Mouse (Mus musculus): ENCODE data around the gene Hbs1l. TPM values are rescaled to one million over a fixed set of nuclear protein-coding genes. Genes with fewer than 3 reads are reported as not detected.

The Hbs1l gene
- total and polyA plus RNA-seq, 3 experiments, result 103 to 115 TPM; not detected in 1

DNA sequence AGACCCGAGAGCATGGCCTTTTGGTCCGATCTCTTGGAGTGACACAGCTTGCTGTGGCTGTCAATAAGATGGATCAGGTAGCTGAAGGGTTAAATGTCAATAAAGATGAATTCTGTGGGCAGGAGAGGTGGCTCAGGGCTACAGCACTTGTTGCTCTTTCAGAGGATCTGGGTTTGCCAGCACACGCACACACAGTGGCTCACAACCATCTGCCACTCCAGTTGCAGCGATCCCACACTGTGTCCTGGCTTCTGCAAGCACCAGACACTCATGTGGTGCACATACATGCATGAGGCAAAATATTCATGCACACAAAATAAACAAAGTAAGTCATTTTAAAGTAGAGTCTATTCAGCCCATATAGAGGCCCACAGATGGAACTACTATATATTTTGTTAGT lies 51.6 kb downstream of the Hbs1l start:
- Histone ChIP-seq H3K4me1 (ENCODE audit: control insufficient read depth in 1 of 2, insufficient read depth in 2 of 2, low read length in 2 of 2) (peaks cover 0 to 2% of the 10 kb centered on the region in 2 experiments; a peak in 1 of 4 replicates), H3K9ac (ENCODE audit: control insufficient read depth, low read depth, low read length, poor library complexity, severe bottlenecking) (no peak overlapping the region), H3K79me2 (ENCODE audit: control insufficient read depth, insufficient read depth, low read length, poor library complexity) (no peaks in the 10 kb centered on the region), H3K36me3 (ENCODE audit: control insufficient read depth in 1 of 2, insufficient read depth in 2 of 2, low read length in 2 of 2) (peaks cover 0 to 25% of the 10 kb centered on the region in 2 experiments; a peak in 2 of 4 replicates), H3K9me3 (replicated peaks; ENCODE audit: insufficient read depth, low read length) (no peaks in the 10 kb centered on the region), H3K27me3 (ENCODE audit: control insufficient read depth in 1 of 2, insufficient read depth in 2 of 2, low read length in 2 of 2) (no peaks in the 10 kb centered on the region), H3K27ac (ENCODE audit: control insufficient read depth, low read depth, low read length) (no peak overlapping the region), H3K4me3 (ENCODE audit: control insufficient read depth in 1 of 2, insufficient read depth in 1 of 2, low read depth in 2 of 2, low read length in 2 of 2) (no peak overlapping the region)
- DNase-seq (ENCODE audit: low read depth, low spot score), result no peak
- TF ChIP-seq UBTF (IDR thresholded peaks at IDR 0.05; ENCODE audit: borderline replicate concordance, insufficient read depth, low read depth, low read length) (no peak), MYB (IDR thresholded peaks at IDR 0.05; ENCODE audit: low read depth, low read length) (no peak), USF1 (IDR thresholded peaks at IDR 0.05; ENCODE audit: low read depth, low read length) (no peak), POLR2AphosphoS2 (IDR thresholded peaks at IDR 0.05; ENCODE audit: low read length) (no peak), MXI1 (IDR thresholded peaks at IDR 0.05; ENCODE audit: low read depth, low read length) (no peak)

DNA sequence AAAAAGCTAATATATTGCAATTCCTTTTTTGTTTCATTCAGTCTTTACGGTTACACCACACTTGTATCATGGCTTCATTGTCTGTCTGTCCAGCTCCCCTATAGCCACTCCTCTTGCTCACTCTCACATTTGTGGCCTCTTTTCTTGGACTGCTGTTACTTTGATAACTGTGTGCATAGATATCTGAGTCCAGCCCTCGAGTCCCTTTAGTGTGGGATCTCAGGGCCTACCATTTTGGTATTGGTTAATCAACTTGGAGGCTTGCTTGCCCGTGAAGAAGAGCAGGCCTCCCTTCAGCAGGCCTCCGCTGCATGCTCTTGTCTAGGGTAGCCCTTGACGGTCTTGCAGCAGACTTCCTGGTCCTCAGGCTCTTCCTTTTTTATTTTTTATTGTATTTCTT lies 53.7 kb downstream of the Hbs1l start:
- no peak for DNase-seq (ENCODE audit: low read depth, low spot score)
- Histone ChIP-seq H3K4me1 (ENCODE audit: control insufficient read depth in 1 of 2, insufficient read depth in 2 of 2, low read length in 2 of 2) (peaks cover 0 to 2% of the 10 kb centered on the region in 2 experiments; a peak in 1 of 4 replicates), H3K79me2 (ENCODE audit: control insufficient read depth, insufficient read depth, low read length, poor library complexity) (no peaks in the 10 kb centered on the region), H3K9ac (ENCODE audit: control insufficient read depth, low read depth, low read length, poor library complexity, severe bottlenecking) (no peak overlapping the region), H3K36me3 (ENCODE audit: control insufficient read depth in 1 of 2, insufficient read depth in 2 of 2, low read length in 2 of 2) (peaks cover 0 to 20% of the 10 kb centered on the region in 2 experiments; a peak in 2 of 4 replicates), H3K27me3 (ENCODE audit: control insufficient read depth in 1 of 2, insufficient read depth in 2 of 2, low read length in 2 of 2) (no peaks in the 10 kb centered on the region), H3K9me3 (replicated peaks; ENCODE audit: insufficient read depth, low read length) (no peaks in the 10 kb centered on the region), H3K4me3 (ENCODE audit: control insufficient read depth in 1 of 2, insufficient read depth in 1 of 2, low read depth in 2 of 2, low read length in 2 of 2) (no peak overlapping the region), H3K27ac (ENCODE audit: control insufficient read depth, low read depth, low read length) (no peak overlapping the region)
- TF ChIP-seq HCFC1 (IDR thresholded peaks at IDR 0.05; ENCODE audit: low read depth, low read length), result no peak
- TF ChIP-seq GABPA (IDR thresholded peaks at IDR 0.05; ENCODE audit: low read depth, low read length), result no peak
- TF ChIP-seq POLR2AphosphoS5 (IDR thresholded peaks at IDR 0.05; ENCODE audit: borderline replicate concordance, low read depth, low read length), result no peak
- TF ChIP-seq NELFE (IDR thresholded peaks at IDR 0.05; ENCODE audit: low read depth, low read length), result no peak
- no peak for TF ChIP-seq MAX (IDR thresholded peaks at IDR 0.05; ENCODE audit: low read length)
- TF ChIP-seq ZKSCAN1 (IDR thresholded peaks at IDR 0.05; ENCODE audit: low read depth, low read length), result no peak
- no peak for TF ChIP-seq MEF2A (IDR thresholded peaks at IDR 0.05; ENCODE audit: extremely low read depth, insufficient replicate concordance, low read depth, low read length, poor library complexity, severe bottlenecking)
- TF ChIP-seq CHD1 (IDR thresholded peaks at IDR 0.05; ENCODE audit: low read depth, low read length), result no peak
- no peak for TF ChIP-seq RAD21 (IDR thresholded peaks at IDR 0.05; ENCODE audit: low read depth, low read length)
- no peak for TF ChIP-seq TBP (IDR thresholded peaks at IDR 0.05; ENCODE audit: low read depth, low read length)
- no peak for TF ChIP-seq UBTF (IDR thresholded peaks at IDR 0.05; ENCODE audit: borderline replicate concordance, insufficient read depth, low read depth, low read length)

All from MEL (cell line).